Mouse (Mus musculus) intestine, embryonic 15.5 days (tissue): Measurements from ENCODE around the gene Kif7. TPM values are rescaled to one million over a fixed set of nuclear protein-coding genes. Genes with fewer than 3 reads are reported as not detected.

ENCODE experiments used
- ATAC-seq: fragments of 200-750 bp; cut with Nextera tagmentation; 2 replicates; pipeline ENCODE4 v1.8.0; 2017; ENCODE audit warnings: moderate TSS enrichment, moderate library complexity
- H3K27ac ChIP-seq: fragments of 300-500 bp; sonication (generic); 2 replicates; pipeline ENCODE4 v1.5.1; 2015; ENCODE audit warnings: mild to moderate bottlenecking, inconsistent platforms
- H3K27me3 ChIP-seq: fragments of 300-500 bp; sonication (generic); replicated peaks from 2 replicates; pipeline ENCODE4 v1.6.1; 2015; ENCODE audit warnings: inconsistent platforms
- H3K36me3 ChIP-seq: fragments of 300-500 bp; sonication (generic); 2 replicates; pipeline ENCODE4 v1.6.1; 2015; ENCODE audit warnings: inconsistent platforms
- H3K4me1 ChIP-seq: fragments of 300-500 bp; sonication (generic); replicated peaks from 2 replicates; pipeline ENCODE4 v1.6.1; 2015; ENCODE audit warnings: inconsistent platforms
- H3K4me2 ChIP-seq: fragments of 300-500 bp; sonication (generic); replicated peaks from 2 replicates; pipeline ENCODE4 v1.6.1; 2015; ENCODE audit warnings: mild to moderate bottlenecking, inconsistent platforms
- H3K4me3 ChIP-seq: fragments of 300-500 bp; sonication (generic); replicated peaks from 2 replicates; pipeline ENCODE4 v1.5.1; 2015; ENCODE audit warnings: inconsistent platforms
- H3K9ac ChIP-seq: fragments of 300-500 bp; sonication (generic); 2 replicates; pipeline ENCODE4 v1.6.1; 2015; ENCODE audit warnings: inconsistent platforms
- H3K9me3 ChIP-seq: fragments of 300-500 bp; sonication (generic); 2 replicates; pipeline ENCODE4 v1.6.1; 2016; ENCODE audit warnings: inconsistent platforms
- WGBS: fragments of 180-500 bp; shearing (Covaris S2); methylation state at CpG from one replicate; pipeline ENCODE4 v1.1.7; 2015; 5-methylcytosine and 5-hydroxymethylcytosine counted together
- polyA plus RNA-seq: library from polyadenylated mRNA; unstranded; fragments of >200 nt; fragmentation: Nextera tagmentation; extraction: Ambion mirVana; gene quantifications from 2 replicates; pipeline ENCODE4 v1.2.1, GENCODE M21; 2015

The Kif7 gene
- polyA plus RNA-seq, 1 experiment from 2014 or later: 3.0 TPM

DNA sequence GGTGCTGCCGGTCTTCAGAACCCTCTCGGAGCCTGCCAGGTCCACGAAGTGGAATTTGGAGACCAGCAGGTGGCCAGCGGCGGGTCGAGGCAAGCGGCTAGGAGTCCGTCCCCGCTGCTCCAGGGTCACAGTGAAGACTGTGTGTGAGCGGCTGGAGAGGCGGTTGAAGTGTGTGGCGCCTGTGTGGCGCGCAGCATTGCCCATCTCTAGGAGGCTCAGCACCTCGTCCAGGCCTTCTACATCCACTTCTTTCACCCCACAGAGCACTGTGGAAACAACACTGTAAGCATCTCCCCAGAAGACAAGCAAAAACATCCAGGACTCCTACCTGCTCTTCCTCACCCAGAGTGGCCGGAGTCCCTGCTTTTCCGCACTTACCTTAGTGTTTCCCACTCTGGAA, 4.7 kb downstream of the Kif7 start:
- peaks cover 11% of the 10 kb centered on the region for H3K4me1 ChIP-seq
- no peak overlapping the region for H3K4me3 ChIP-seq
- peak overlapping the region; percentile 86; the same call in 1 of the 2 replicates for H3K4me2 ChIP-seq
- H3K27me3 ChIP-seq: 0 out of 2 replicates have a peak, but pooled peaks cover 13% of the 10 kb centered on the region
- 51% methylated on average over 17 of the region's 17 CpGs for WGBS
- no peak overlapping the region for H3K9ac ChIP-seq
- 0 out of 2 replicates have a peak, but pooled peaks cover 5% of the 10 kb centered on the region for H3K36me3 ChIP-seq
- no peaks in the 10 kb centered on the region for H3K9me3 ChIP-seq
- H3K27ac ChIP-seq: no peak overlapping the region
- ATAC-seq: no peak

DNA sequence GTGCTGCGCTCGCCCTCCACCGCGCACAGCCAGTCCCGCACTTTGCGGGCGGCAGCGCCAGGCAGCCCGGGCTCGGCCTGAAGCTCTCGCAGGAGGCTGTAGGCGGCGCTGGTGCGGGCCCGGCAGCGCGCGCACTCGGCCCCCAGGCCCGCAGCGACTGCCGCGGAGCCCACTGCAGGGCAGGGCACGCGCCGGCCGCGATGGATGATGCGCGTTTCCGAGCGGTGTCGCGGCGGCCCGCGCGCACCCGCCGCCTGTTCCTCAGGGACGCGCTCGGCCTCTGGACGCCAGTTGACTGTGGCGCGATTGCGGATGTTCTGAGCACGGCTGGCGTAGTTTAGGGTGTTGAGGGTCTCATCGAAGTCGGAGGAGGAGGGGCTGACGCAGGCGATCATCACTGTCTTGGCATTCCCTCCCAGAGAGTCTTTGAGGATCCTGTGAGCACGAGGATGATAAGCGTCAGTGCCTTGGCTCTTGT, 5.4 kb downstream of the Kif7 start:
- 3% methylated on average over 55 of the region's 55 CpGs for WGBS
- Histone ChIP-seq H3K27me3 (0 out of 2 replicates have a peak, but pooled peaks cover 13% of the 10 kb centered on the region), H3K9me3 (no peaks in the 10 kb centered on the region), H3K9ac (peak overlapping the region; percentile 44), H3K4me1 (peaks cover 10% of the 10 kb centered on the region), H3K36me3 (0 out of 2 replicates have a peak, but pooled peaks cover 5% of the 10 kb centered on the region), H3K4me2 (peak overlapping the region; percentile 86), H3K27ac (no peak overlapping the region), H3K4me3 (peak overlapping the region; percentile 45)
- ATAC-seq: peak; percentile 84

DNA sequence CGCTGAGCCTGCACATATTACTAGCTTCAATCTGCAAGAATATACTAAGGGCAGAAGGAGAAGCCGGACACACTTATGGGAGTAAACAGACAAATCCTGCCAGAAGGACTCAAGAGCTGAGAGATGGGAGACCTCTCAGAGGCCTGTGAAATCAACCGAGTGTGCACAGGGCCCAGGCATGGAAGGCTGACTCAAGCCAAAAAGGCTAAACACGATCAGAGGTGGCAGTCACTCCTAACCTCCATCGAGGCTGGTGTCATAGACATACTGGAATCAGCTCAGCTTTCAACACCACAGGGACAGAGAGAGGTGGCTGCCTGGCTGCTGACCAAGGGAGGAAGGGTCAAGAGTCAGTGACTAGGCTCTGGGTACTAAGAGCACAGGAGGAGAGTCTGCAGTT, 10.3 kb downstream of the Kif7 start:
- Histone ChIP-seq H3K27ac (no peak overlapping the region), H3K9me3 (no peaks in the 10 kb centered on the region), H3K4me2 (no peak overlapping the region), H3K9ac (no peak overlapping the region), H3K36me3 (peaks cover 11% of the 10 kb centered on the region; the same call in 1 of the 2 replicates), H3K4me1 (peaks cover 4% of the 10 kb centered on the region; the same call in 1 of the 2 replicates), H3K4me3 (no peak overlapping the region), H3K27me3 (0 out of 2 replicates have a peak, but pooled peaks cover 5% of the 10 kb centered on the region)
- 86% methylated on average over 5 of the region's 5 CpGs for WGBS
- no peak for ATAC-seq

DNA sequence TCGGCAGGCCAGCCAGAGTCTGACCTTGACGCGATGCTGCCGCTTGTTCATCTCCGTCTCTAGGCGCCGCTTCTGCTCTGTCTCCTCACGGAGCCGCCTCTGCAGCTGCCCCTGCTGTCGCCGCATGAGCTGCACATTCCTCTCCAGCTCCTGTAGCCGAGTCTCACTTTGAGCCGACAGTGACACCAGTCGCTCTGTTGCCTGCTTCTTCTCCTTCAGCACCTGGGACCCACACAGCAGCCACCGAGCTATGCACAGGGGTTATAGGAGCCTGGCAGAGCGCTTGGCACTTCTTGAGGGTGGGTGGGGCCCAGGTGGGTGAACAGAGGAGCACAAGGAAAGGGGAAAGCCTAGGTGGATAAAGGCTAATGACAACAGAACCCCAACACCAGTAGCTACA, 12.8 kb downstream of the Kif7 start:
- no peak for ATAC-seq
- no peak overlapping the region for H3K27ac ChIP-seq
- 87% methylated on average over 16 of the region's 16 CpGs for WGBS
- no peaks in the 10 kb centered on the region for H3K4me1 ChIP-seq
- no peak overlapping the region for H3K4me3 ChIP-seq
- no peaks in the 10 kb centered on the region for H3K9me3 ChIP-seq
- H3K9ac ChIP-seq: no peak overlapping the region
- H3K36me3 ChIP-seq: peaks cover 11% of the 10 kb centered on the region; the same call in 1 of the 2 replicates
- no peak overlapping the region for H3K4me2 ChIP-seq
- no peaks in the 10 kb centered on the region for H3K27me3 ChIP-seq

DNA sequence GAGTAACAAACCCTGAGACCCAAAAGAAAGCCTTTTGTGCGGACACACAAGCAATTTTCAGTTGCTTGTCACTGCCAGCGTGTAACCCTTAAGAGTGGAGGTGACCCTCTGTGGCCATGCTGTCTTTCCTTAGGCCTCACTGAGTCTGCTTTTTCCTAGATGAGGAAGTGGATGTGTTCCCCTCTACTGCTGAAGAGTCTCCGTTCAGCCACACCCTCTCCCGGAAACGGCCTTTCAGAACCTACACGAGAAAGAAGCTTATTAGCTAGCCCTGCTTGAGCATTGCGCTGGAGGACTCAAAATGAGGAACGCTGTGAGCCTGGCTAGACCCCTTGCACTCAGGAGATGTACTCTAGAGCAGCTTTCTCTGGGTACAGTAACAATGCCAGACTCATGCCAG, 19.0 kb downstream of the Kif7 start:
- no peak overlapping the region for H3K4me2 ChIP-seq
- H3K27me3 ChIP-seq: no peaks in the 10 kb centered on the region
- no peaks in the 10 kb centered on the region for H3K9me3 ChIP-seq
- WGBS: 81% methylated on average over 8 of the region's 8 CpGs
- H3K36me3 ChIP-seq: peaks cover 48% of the 10 kb centered on the region
- ATAC-seq: no peak
- no peaks in the 10 kb centered on the region for H3K4me1 ChIP-seq
- H3K9ac ChIP-seq: no peak overlapping the region
- no peak overlapping the region for H3K27ac ChIP-seq
- no peak overlapping the region for H3K4me3 ChIP-seq

DNA sequence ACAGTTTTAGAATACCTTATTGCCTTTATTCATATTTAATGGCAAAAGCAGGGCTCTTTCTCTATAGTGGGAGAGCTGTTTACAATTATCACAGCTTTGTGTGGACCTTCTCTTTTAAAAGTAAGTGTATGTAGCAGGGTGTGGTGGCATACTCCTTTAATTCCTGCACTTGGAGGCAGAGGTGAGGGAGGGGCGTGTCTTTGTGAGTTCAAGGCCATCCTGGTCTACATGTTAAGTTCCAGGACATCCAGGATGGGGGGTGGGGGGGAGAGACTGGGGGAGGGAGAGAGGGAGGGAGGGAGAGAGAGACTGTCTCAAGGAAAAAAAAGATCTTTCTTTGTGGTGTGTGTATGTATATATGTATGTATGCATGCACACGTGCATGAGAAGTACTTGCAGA, 35.3 kb downstream of the Kif7 start:
- ATAC-seq: no peak
- H3K4me1 ChIP-seq: no peaks in the 10 kb centered on the region
- WGBS: 94% methylated on average over 2 of the region's 2 CpGs
- H3K9me3 ChIP-seq: no peaks in the 10 kb centered on the region
- peaks cover 25% of the 10 kb centered on the region for H3K36me3 ChIP-seq
- H3K4me3 ChIP-seq: no peak overlapping the region
- H3K27me3 ChIP-seq: no peaks in the 10 kb centered on the region
- H3K27ac ChIP-seq: no peak overlapping the region
- no peak overlapping the region for H3K4me2 ChIP-seq
- H3K9ac ChIP-seq: no peak overlapping the region

DNA sequence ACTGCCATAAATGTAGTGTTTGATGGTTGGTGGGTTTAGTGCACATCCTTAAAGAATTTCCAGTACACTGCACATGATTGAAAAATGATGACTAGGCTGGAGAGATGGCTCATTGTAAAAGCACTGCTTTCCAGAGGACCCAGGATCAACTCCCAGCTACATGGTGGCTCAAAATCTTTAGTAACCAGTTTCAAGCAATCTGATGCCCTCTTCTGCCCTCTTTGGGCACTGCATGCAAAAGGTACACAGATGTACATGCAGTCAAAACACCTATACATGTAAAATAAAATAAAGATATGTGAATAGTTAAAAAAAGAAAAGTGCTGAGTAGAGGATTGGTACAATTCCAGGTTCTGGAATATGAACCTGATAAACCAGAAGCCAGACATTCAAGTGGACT, 36.3 kb downstream of the Kif7 start:
- H3K9me3 ChIP-seq: no peaks in the 10 kb centered on the region
- H3K27ac ChIP-seq: no peak overlapping the region
- H3K27me3 ChIP-seq: no peaks in the 10 kb centered on the region
- no peak overlapping the region for H3K4me2 ChIP-seq
- H3K4me1 ChIP-seq: no peaks in the 10 kb centered on the region
- peaks cover 22% of the 10 kb centered on the region for H3K36me3 ChIP-seq
- no peak for ATAC-seq
- H3K4me3 ChIP-seq: no peak overlapping the region
- H3K9ac ChIP-seq: no peak overlapping the region

DNA sequence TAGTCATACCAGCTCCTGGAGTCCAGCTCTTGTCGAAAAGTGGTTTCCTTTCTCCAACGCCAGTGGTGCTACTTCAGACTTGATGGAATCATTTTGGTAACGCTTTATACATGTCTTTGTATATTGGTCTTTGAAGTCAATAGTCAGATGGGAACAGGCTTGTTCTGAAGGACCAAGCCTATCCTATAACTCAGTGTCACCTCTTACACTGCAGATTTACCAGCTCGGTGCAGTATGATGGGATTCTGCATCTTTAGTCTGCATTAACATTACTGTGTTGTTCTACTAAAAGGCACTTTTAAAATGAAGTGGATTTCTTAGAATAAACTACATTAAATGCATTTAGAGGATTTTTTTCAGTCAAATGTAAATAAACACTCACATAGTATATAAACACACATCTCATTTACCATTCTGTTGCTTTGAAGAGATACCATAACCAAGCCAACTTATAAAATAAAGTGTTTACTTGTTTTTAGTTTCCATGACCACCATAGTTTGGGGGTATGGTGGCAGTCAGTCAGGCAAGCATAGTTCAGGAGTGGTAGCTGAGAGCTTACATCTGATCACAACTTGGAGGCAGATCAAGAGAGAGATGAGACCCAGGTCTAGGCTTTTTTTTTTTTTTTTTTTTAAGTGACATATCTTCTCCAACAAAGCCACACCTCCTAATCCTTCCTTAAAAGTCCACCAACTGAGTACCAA, 44.5 kb downstream of the Kif7 start:
- no peak overlapping the region for H3K27ac ChIP-seq
- H3K4me2 ChIP-seq: no peak overlapping the region
- ATAC-seq: no peak
- no peak overlapping the region for H3K4me3 ChIP-seq
- peaks cover 17% of the 10 kb centered on the region for H3K36me3 ChIP-seq
- no peaks in the 10 kb centered on the region for H3K9me3 ChIP-seq
- 89% methylated on average over 4 of the region's 4 CpGs for WGBS
- H3K9ac ChIP-seq: no peak overlapping the region
- no peaks in the 10 kb centered on the region for H3K4me1 ChIP-seq
- no peaks in the 10 kb centered on the region for H3K27me3 ChIP-seq

DNA sequence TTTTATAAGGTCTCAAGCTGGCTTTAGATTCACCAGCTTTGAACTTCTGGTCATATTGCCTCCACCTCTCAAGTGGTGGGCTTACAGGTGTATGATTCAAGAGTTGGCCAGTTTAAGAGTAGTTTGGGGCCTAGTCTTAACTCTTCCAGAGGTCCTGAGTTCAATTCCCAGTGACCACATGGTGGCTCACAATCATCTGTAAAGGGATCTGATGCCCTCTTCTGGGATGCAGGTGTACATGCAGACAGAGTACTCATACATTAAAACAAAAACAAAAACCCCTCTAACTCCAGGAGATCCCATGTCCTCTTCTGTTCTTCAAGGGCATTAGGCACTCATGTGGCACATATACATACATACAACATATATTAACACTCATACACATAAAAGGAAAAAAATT, 48.8 kb downstream of the Kif7 start:
- Histone ChIP-seq H3K4me2 (no peak overlapping the region), H3K36me3 (peaks cover 17% of the 10 kb centered on the region), H3K4me3 (no peak overlapping the region), H3K9me3 (no peaks in the 10 kb centered on the region), H3K27me3 (no peaks in the 10 kb centered on the region), H3K27ac (no peak overlapping the region), H3K4me1 (peaks cover 8% of the 10 kb centered on the region), H3K9ac (no peak overlapping the region)
- ATAC-seq: no peak

DNA sequence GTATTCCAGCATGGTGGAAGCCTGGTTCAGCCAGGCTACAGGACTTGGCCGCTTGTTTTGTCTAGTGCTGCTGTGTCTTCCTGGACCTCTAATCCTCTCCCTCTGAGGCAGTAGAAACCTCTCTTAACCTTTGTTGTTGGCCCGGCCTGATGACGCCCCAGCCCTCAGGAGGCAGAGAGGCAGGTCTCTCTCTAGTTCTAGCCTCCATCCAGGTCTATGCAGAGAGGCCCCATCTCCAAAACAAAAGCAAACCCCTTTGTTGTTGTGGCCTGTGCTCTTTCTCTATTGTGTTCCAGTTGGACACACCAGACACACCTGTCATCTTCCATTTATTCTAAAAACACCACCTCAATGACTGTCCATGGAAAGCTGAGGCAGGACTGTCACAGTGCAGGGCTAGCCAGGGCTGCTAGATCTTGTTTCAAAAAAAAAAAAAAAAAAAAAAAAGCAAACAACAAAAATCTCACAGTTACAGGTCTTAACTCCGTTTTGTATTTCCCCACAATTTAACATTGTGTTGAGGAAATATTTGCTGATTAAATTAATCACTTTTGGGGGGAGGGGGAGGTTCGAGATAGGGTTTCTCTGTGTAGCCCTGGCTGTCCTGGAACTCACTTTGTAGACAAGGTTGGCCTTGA, 54.1 kb downstream of the Kif7 start:
- WGBS: 11% methylated on average over 5 of the region's 5 CpGs
- no peak for ATAC-seq

DNA sequence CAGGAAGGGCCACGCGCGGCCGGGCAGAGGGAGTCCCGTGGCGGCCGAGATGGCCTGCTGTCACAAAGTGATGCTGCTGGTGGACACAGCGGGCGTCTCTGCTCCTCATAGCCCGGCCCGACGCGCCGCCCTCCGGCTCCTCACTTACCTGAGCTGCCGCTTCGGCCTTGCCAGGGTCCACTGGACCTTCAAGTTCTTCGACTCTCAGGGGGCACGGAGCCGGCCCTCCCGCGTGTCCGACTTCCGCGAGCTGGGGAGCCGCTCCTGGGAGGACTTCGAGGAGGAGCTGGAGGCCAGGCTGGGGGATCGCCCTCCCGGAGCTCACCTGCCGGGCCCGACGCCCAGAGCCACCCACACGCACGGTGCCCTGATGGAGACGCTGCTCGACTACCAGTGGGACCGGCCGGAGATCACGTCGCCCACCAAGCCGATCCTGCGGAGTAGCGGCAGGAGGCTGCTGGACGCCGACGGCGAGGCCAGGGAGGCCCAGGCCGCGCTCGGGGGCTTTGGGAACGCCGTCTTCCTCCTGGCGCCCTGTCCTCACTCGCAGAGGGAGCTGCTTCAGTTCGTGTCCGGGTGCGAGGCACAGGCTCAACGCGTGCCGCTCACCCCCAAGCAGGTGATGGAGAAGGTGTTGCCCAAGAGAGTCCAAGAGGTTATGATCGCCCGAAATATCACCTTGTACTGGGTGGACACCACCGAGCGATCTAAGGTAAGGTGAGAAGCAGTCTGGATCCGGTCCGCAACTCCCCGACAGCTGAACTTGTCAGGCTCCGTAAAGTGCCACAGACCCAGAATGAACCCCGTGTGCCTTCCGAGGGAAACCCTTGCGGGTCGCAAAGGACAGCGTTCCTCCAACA, 55.0 kb downstream of the Kif7 start:
- Histone ChIP-seq H3K4me3 (peak overlapping the region; percentile 86), H3K4me2 (peak overlapping the region; percentile 90), H3K27me3 (no peaks in the 10 kb centered on the region), H3K36me3 (no peaks in the 10 kb centered on the region), H3K9me3 (no peaks in the 10 kb centered on the region), H3K27ac (peak overlapping the region; percentile 18; the same call in 1 of the 2 replicates), H3K9ac (peak overlapping the region; percentile 83), H3K4me1 (peaks cover 16% of the 10 kb centered on the region)
- ATAC-seq: peak; percentile 57
- under 1% methylated on average over 73 of the region's 73 CpGs for WGBS

More for the DNA sequence above, 54.1 kb downstream of the Kif7 start:
- Histone ChIP-seq H3K4me1 (peaks cover 16% of the 10 kb centered on the region), H3K9me3 (no peaks in the 10 kb centered on the region), H3K4me2 (peak overlapping the region; percentile 90), H3K27ac (no peak overlapping the region), H3K4me3 (peak overlapping the region; percentile 86), H3K36me3 (no peaks in the 10 kb centered on the region), H3K27me3 (no peaks in the 10 kb centered on the region), H3K9ac (peak overlapping the region; percentile 83)
